Mouse (Mus musculus) megakaryocyte progenitor cell, adult 5-6 weeks (primary cell): ENCODE measurements around the gene Tbl2. TPM values are rescaled to one million over a fixed set of nuclear protein-coding genes. Genes with fewer than 3 reads are reported as not detected.
A peak's percentile ranks its signal among the peaks of the same experiment; 100 is the strongest.

Experiments used
- ATAC-seq: replicated peaks from 2 replicates; pipeline ENCODE4 v1.8.0; 2016; ENCODE audit warnings: mild to moderate bottlenecking, moderate TSS enrichment, inconsistent platforms; ENCODE audit not compliant: poor library complexity
- total RNA-seq, 2 experiments: library from RNA; stranded (forward) in 1 of 2; stranded (reverse) in 1 of 2; fragments of 157-497, 149-512 nt in 1 of 2; fragments of 200-1000 nt in 1 of 2; gene quantifications; 2 replicates each; pipeline versions ENCODE4 v1.2.3 to v1.2.4; 2015 to 2017

Tbl2 gene
- total RNA-seq (2015), result 10.9 and 11.0 TPM in 2 replicates
- 14.9 and 18.7 TPM in 2 replicates for total RNA-seq (2017)

DNA sequence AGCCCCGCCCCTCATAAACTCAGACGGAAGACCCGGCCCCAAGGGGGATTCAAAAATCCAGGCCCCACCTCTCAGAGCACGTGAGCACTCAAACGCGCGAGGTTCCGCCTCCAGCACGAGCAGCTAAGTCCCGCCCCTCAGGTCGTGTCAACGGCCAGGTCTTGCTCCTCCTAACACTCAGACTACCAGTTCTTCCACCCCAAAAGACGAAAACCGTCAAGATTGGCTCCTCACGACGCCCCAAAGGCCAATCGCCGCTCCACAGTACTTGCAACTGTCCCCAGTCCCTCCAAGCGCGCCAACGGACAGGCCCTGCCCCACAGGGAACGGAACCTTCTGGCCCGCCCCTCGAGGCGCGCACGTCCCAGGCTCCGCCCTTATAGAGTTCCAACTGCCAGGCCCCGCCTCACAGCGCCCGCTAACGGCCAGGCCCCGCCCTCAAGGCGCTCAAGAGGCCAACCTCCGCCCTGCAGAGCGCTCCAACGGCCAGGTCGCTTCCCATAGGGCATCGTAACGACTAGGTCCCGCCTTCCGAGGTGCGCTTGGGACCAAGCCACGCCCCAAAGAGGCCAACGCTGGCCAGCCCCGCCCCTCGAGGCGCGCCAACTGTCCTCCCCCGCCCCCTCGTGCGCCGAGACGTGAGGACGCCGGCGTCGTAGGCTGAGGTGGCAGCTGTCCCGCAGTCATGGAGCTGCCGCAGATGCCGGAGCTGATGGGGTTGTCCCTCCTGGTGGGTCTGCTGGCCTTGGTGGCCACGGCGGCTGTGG is at the start of gene Tbl2:
Gene Tbl2 (plus strand): TSS at position 605 of the 767 bp plus-strand sequence.
- ATAC-seq, result peak; percentile 86

GRCm38 (mm10) chr5:135100981-135101380 is 48.5 kb upstream of the Tbl2 start:
- ATAC-seq, result no peak

GRCm38 (mm10) chr5:135103999-135104660 is 45.3 kb upstream of the Tbl2 start:
- peak; percentile 47 for ATAC-seq

DNA sequence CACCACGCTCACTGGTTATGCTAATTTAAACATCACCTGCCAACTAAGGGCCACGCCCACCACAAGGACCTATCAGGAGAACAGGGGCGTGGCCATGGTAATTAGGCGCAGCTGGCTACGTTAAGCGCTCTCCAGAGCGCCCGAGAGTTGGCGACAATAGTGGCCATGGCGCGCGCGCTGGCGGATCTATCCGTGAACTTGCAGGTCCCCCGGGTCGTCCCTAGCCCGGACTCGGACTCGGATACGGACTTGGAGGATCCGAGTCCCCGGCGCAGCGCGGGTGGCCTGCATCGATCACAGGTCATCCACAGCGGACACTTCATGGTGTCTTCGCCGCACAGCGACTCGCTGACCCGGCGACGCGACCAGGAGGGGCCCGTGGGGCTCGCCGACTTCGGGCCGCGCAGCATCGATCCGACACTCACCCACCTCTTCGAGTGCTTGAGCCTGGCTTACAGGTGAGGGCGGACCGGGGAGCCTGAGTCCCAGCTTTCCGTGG is 42.6 kb upstream of the Tbl2 start:
- ATAC-seq, result peak; percentile 94

DNA sequence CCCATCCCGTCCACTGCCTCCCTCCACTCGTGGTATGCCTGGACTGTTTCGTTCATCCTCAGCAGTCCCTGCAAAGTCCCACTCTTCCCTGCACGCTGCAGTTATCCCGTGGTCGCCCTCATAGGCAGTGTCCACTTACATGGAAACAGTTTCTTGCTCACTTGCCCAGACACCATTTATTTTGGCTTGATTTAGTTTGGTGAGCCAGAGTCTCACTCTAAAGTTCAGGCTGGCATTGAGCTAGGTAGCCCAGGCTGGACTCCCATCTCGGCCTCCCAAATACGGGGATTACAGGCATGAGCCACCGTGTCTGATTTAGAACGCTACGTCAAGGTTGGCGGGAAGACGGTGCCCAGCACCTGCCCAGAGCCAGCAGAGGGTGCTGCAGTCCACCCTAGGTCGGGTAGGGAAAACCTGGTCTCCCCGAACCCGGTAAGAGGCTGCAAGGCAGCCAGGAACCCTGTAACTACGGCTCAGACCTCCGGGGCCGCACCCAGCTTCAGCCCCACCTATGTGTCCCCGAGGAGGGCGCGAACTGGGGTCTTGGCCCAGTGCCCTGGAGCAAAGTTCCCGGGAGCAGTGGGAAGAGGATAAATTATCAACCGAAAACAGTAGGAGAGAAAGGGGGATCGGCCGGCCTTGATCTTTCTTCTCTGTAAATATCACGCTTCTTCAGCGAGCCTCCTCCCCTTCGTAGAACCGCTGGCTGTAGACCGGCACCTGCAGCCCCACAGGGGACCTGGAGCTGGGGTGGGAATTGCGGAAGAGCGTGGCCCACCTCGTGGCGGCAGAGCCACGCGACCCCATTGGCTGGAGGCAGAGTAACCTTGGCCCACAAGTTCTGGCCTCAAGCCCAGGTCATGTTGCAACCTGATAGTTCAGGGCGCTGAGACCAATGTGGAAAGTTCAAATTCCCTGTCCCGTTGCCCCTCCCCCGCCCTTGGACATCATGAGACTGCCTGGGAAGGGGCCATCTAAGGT is 41.6 kb upstream of the Tbl2 start:
- ATAC-seq, result peak; percentile 56

GRCm38 (mm10) chr5:135109017-135109416 is 40.4 kb upstream of the Tbl2 start:
- ATAC-seq, result no peak

DNA sequence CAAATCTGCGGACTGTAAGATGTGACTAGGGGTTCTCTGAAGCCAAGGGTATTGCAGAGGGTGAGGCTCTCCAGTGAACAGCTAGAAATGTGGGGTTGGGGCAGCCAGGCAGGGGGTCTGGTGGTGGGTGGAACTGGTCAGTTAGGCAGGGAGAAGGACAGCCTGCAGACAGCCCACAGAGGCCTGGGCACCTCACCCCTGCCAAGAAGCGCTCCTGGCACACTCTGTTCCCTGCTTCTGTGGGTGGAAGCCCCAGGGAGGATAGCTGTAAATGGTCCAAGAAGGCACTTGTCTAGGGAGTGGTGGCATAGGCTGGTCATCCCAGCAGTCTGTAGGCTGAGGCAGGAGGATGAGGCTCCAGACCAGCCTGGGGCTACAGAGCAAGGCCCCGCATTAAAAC is 40.0 kb upstream of the Tbl2 start:
- ATAC-seq, result no peak

- no peak for ATAC-seq
These were observed 39.5 kb upstream of the Tbl2 start for GRCm38 (mm10) chr5:135109976-135110375.

DNA sequence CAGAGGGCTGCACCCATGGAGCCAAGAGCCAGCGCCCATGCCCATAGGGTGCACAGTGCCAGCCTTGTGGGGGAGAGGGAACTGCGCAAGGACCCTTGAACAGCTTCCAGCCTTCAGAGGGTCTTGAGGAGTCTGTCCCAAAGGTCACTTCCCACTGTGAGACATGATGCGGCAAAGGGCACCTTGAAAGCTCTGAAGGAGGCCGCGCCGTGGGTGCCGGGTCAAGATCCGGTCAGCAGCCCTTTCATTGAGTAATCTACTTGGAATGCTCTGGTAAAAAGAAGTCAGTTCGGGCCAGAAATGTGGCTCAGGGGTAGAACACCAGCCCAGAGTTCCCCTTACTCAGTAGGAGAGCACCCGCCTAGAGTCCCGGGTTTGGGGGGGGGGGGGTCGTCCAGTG is 35.7 kb upstream of the Tbl2 start:
- no peak for ATAC-seq

GRCm38 (mm10) chr5:135115241-135115640 is 34.2 kb upstream of the Tbl2 start:
- no peak for ATAC-seq

DNA sequence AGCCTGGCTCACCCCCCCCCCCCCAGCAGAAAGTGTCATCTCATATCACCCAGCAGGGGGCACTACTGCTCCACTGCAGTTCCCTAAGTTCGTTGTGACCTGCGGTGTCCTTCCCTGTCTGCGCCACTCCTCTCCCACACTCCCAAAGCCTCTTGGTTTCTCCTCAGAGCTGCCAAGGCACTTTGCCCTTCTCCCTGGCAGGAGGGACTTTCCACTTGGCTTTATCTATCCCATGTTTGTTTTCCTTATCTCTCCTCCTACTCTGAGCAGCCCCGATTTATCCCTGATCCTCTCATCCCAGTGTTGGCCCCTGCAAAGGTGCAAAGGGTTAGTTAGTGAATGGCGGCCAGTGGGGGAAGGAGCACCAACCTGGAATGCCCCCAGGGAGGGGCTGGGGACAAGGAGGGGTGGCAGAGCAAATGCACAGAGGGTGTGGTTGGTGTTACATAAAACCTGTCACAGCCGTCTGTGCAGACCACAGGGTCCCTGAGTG is 30.8 kb upstream of the Tbl2 start:
- ATAC-seq, result peak; percentile 97

- peak; percentile 42 for ATAC-seq
These were observed 28.7 kb upstream of the Tbl2 start for GRCm38 (mm10) chr5:135120753-135121152.

- ATAC-seq, result no peak
These were observed 23.3 kb upstream of the Tbl2 start for GRCm38 (mm10) chr5:135126121-135126520.

DNA sequence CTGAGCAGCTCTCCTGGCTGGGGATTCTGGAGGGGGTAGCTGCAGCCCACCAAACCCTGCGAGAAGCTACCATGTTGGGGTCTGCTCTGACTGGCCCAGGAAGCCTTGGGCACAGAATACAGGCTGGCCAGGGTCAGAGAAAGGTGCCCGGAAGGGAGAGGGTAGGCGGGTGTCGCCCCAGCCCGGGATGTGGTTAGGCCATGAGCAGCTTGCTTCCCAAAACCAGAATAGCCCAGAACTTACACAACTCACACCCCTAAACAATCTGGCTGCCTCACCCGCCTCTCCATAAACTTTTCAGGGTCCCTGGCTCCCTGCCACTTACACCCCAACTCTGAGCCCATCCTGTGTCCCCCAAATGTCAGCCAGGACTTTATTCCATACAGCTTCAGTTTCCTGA is 21.8 kb upstream of the Tbl2 start:
- ATAC-seq, result peak; percentile 61

DNA sequence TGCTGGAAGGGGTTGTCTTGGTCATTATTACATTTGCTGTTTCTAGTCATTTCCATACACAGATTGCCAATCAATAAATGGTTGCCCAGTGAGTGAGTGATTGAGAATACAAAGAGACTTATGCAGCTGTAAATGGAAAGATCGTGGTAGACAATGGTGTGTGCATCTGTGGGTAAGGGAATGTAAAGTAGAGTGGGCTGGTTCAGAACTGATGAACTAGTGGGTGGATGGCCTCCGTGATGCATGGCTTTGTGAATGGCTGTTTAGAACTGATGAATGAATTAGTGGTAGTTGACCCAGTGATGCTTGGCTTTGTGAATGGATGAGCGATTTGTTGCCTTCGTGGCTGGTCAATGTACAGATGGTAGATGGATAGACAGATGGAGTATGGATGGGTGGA is 19.7 kb upstream of the Tbl2 start:
- no peak for ATAC-seq

- ATAC-seq, result peak; percentile 85
These were observed 15.6 kb upstream of the Tbl2 start for GRCm38 (mm10) chr5:135133736-135134405.

- peak; percentile 79 for ATAC-seq
These were observed 14.9 kb upstream of the Tbl2 start for GRCm38 (mm10) chr5:135134534-135134933.

DNA sequence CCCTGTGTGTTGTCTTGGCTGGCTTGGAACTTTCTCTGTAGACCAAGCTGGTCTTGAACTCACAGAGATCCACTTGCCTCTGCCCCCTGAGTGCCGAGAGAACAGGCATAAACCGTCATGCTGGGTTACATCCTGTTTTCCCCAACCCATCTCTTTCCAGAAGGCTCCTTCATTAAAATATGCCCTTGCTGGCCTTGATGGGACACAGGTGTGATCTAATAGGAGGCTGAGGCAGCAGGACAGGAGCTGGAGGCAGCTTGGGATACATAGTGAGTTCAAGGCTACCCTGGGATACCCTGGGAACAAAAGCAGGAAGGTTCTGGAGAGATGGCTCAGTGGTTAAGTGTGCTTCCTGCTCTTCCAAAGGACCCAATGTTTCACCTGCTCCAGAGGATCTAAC is 9.6 kb upstream of the Tbl2 start:
- ATAC-seq, result no peak

GRCm38 (mm10) chr5:135144469-135144868 is 5.0 kb upstream of the Tbl2 start:
- no peak for ATAC-seq

DNA sequence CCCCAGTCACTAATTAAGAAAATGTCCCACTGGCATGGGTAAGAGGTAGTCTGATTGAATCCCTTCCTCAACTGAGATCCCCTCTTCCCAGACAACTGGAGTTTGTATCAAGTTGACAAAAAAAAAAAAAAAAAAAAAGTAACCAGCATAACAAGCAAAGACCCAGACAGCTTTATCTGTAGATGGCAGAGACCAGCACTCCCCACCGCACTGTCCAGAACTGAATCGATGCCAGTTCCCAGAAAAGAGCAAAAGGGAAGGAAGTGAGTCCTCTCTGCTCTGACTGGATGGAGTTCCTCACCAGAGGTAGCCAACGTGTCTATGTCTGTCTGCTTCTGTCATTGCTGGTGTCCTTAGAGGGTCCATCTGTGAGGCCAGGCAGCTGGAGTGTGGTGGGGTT is 3.9 kb upstream of the Tbl2 start:
- ATAC-seq, result no peak
